Mouse (Mus musculus) hindbrain, embryonic 16.5 days (tissue): Measurements from ENCODE around the gene Ell. TPM values are rescaled to one million over a fixed set of nuclear protein-coding genes. Genes with fewer than 3 reads are reported as not detected.
A peak's percentile ranks its signal among the peaks of the same experiment; 100 is the strongest.

Experiments used
- ATAC-seq: fragments of 200-750 bp; cut with Nextera tagmentation; 2 replicates; pipeline ENCODE4 v1.8.0; 2017; ENCODE audit warnings: moderate TSS enrichment, moderate library complexity
- H3K27ac ChIP-seq: fragments of 300-500 bp; sonication (generic); 2 replicates; pipeline ENCODE4 v1.5.1; 2014; ENCODE audit warnings: low read depth, mild to moderate bottlenecking, control low read depth, low read length, moderate library complexity
- H3K27me3 ChIP-seq: fragments of 300-500 bp; sonication (generic); replicated peaks from 2 replicates; pipeline ENCODE4 v1.6.1; 2014; ENCODE audit warnings: low read length; ENCODE audit not compliant: control insufficient read depth, insufficient read depth
- H3K36me3 ChIP-seq: fragments of 300-500 bp; sonication (generic); 2 replicates; pipeline ENCODE4 v1.6.1; 2014; ENCODE audit warnings: mild to moderate bottlenecking, low read length, moderate library complexity, mixed read lengths; ENCODE audit not compliant: control insufficient read depth, insufficient read depth
- H3K4me1 ChIP-seq: fragments of 300-500 bp; sonication (generic); 2 replicates; pipeline ENCODE4 v1.6.1; 2014; ENCODE audit warnings: low read depth, low read length; ENCODE audit not compliant: control insufficient read depth, insufficient read depth
- H3K4me2 ChIP-seq: fragments of 300-500 bp; sonication (generic); 2 replicates; pipeline ENCODE4 v1.6.1; 2014; ENCODE audit warnings: mild to moderate bottlenecking, low read length, control low read depth, moderate library complexity
- H3K4me3 ChIP-seq: fragments of 300-500 bp; sonication (generic); 2 replicates; pipeline ENCODE4 v1.5.1; 2014; ENCODE audit warnings: mild to moderate bottlenecking, low read length, control low read depth, moderate library complexity
- H3K9ac ChIP-seq: fragments of 300-500 bp; sonication (generic); 2 replicates; pipeline ENCODE4 v1.6.1; 2014; ENCODE audit warnings: low read depth, mild to moderate bottlenecking, control low read depth, low read length, moderate library complexity
- H3K9me3 ChIP-seq: fragments of 300-500 bp; sonication (generic); 2 replicates; pipeline ENCODE4 v1.6.1; 2014; ENCODE audit warnings: mild to moderate bottlenecking, low read length, moderate library complexity; ENCODE audit not compliant: control insufficient read depth
- WGBS: fragments of 180-500 bp; shearing (Covaris S2); extraction: QIAGEN DNeasy Blood & Tissue Kit; methylation state at CpG from one replicate; pipeline ENCODE4 v1.1.7; 2014; 5-methylcytosine and 5-hydroxymethylcytosine counted together
- polyA plus RNA-seq: library from polyadenylated mRNA; unstranded; fragments of >200 nt; fragmentation: Nextera tagmentation; extraction: Ambion mirVana; gene quantifications from 2 replicates; pipeline ENCODE4 v1.2.1, GENCODE M21; 2015

Ell gene
- polyA plus RNA-seq, 1 experiment from 2014 or later, result 14.9 TPM

DNA sequence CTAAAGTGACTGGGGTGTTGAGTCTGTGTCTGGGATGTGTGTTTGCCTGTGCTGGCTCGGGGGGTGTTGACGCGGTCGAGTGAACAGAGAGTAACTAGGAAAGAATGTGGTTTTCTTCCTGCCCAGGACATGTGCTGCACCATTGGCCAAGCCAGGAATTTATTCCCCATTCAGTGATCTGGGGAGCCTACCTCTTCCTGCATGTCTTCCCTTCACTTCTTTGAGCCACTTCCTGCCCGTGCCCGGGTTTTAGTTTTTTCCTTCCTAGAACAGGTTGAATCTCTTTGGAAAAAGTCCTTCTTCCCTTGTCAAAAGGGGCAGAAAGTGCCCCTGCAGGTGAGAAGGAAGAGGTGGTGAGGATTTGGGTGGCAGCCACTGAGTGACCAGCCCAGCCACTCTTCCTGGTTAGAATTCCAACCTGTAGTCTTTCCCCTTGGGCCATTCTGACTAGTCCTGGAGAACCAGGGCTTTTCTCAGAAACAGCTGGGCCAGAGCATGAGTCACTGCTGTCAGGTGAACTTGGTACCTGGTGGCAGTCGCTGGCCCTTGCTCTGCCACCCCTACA lies 1.3 kb downstream of the Ell start:
- peak overlapping the region; percentile 86 for H3K4me3 ChIP-seq
- peaks cover 25% of the 10 kb centered on the region for H3K4me1 ChIP-seq
- no peaks in the 10 kb centered on the region for H3K27me3 ChIP-seq
- peak overlapping the region; percentile 83 for H3K4me2 ChIP-seq
- H3K27ac ChIP-seq, result no peak overlapping the region
- ATAC-seq, result no peak
- H3K9ac ChIP-seq, result peak overlapping the region; percentile 93
- H3K36me3 ChIP-seq, result peaks cover 8% of the 10 kb centered on the region; the same call in 1 of the 2 replicates
- H3K9me3 ChIP-seq, result no peaks in the 10 kb centered on the region
- 47% methylated on average over 7 of the region's 7 CpGs for WGBS

- Histone ChIP-seq H3K4me2 (peak overlapping the region; percentile 83), H3K4me1 (peaks cover 25% of the 10 kb centered on the region), H3K4me3 (peak overlapping the region; percentile 86; the same call in 1 of the 2 replicates), H3K27ac (no peak overlapping the region), H3K9me3 (no peaks in the 10 kb centered on the region), H3K27me3 (no peaks in the 10 kb centered on the region), H3K36me3 (0 out of 2 replicates have a peak, but pooled peaks cover 4% of the 10 kb centered on the region), H3K9ac (no peak overlapping the region)
- 83% methylated on average over 5 of the region's 5 CpGs for WGBS
- ATAC-seq, result no peak
Observed at GRCm38 (mm10) chr8:70541081-70541480, 1.8 kb downstream of the Ell start.

GRCm38 (mm10) chr8:70544200-70544687 lies 5.0 kb downstream of the Ell start:
- no peak overlapping the region for H3K4me3 ChIP-seq
- no peak overlapping the region for H3K27ac ChIP-seq
- H3K4me2 ChIP-seq, result no peak overlapping the region
- no peak overlapping the region for H3K9ac ChIP-seq
- H3K9me3 ChIP-seq, result no peaks in the 10 kb centered on the region
- WGBS, result 66% methylated on average over 6 of the region's 6 CpGs
- no peaks in the 10 kb centered on the region for H3K27me3 ChIP-seq
- no peaks in the 10 kb centered on the region for H3K36me3 ChIP-seq
- no peak for ATAC-seq
- H3K4me1 ChIP-seq, result peaks cover 20% of the 10 kb centered on the region

DNA sequence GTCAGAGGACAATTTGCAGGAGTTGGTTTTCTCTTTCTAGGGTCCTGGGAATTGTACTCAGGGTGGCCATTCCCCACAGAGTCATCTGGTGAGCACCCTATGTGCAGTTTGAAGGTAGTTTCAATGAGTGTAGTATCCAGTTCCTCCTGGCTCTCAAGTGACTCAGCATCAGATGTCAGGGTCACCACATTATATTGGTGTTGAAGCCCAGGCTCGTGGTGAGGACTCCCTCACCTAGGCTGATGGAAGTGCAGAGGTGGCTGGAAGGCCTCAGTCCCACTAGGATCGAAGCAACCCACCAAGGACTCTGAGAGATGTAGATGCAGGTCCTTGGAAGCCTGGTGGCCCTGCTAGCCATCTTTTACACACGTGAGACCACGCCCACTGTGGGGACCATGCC lies 7.2 kb downstream of the Ell start:
- ATAC-seq, result no peak
- Histone ChIP-seq H3K27me3 (no peaks in the 10 kb centered on the region), H3K36me3 (no peaks in the 10 kb centered on the region), H3K9me3 (no peaks in the 10 kb centered on the region), H3K9ac (no peak overlapping the region), H3K4me2 (no peak overlapping the region), H3K4me3 (no peak overlapping the region), H3K4me1 (peaks cover 5% of the 10 kb centered on the region), H3K27ac (no peak overlapping the region)
- 88% methylated on average over 4 of the region's 4 CpGs for WGBS

DNA sequence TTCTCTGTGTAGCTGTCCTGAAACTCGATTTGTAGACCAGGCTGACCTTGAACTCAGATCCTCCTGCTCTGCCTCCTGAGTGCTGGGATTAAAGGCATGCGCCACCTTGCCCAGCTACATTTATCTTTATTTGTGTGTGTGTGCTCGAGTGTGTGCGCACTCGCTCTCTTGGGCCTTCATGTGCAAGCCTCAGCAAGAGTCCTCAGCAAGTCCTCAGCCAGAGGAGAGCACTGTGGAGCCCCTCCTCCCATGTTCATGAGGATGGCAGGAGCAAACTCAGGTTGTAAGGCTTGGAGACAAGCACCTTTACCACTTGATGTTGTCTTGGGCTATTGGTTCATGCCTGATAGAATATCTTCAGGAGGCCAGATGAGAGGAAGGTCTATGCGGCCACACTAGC lies 8.5 kb downstream of the Ell start:
- no peaks in the 10 kb centered on the region for H3K36me3 ChIP-seq
- no peaks in the 10 kb centered on the region for H3K9me3 ChIP-seq
- H3K27ac ChIP-seq, result no peak overlapping the region
- H3K9ac ChIP-seq, result no peak overlapping the region
- no peaks in the 10 kb centered on the region for H3K27me3 ChIP-seq
- peaks cover 2% of the 10 kb centered on the region for H3K4me1 ChIP-seq
- 90% methylated on average over 6 of the region's 6 CpGs for WGBS
- ATAC-seq, result no peak
- no peak overlapping the region for H3K4me3 ChIP-seq
- no peak overlapping the region for H3K4me2 ChIP-seq

DNA sequence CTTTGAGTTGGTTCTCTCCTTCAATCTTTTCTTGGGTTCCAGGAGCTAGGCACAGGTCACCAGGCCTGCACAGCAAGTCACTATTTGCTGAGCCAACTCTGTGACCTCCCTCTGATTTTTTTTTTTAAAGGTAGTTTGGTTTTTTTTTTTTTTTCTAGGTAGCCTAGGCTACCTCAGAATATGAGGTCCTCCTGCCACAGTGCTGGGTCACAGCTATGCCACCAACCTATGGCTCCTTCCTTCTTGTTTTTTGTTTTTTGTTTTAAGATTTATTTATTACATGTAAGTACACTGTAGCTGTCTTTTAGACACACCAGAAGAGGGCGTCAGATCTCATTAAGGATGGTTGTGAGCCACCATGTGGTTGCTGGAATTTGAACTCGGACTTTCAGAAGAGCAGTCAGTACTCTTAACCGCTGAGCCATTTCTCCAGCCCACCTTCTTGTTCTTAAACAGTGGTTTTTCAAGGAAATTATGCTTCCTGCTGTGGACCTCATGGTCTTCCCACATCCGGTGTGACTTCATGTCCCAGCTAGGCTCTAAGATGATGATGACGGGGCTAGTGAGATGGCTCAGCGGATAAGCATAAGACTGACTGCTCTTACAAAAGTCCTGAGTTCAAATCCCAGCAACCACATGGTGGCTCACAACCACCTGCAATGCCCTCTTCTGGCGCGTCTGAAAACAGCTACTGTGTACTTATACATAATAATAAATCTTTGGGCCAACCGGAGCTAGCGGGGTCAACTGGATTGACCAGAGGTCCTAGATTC lies 10.3 kb downstream of the Ell start:
- no peaks in the 10 kb centered on the region for H3K36me3 ChIP-seq
- no peak overlapping the region for H3K9ac ChIP-seq
- no peak overlapping the region for H3K27ac ChIP-seq
- no peaks in the 10 kb centered on the region for H3K27me3 ChIP-seq
- H3K9me3 ChIP-seq, result no peaks in the 10 kb centered on the region
- 94% methylated on average over 10 of the region's 10 CpGs for WGBS
- H3K4me1 ChIP-seq, result peaks cover 13% of the 10 kb centered on the region
- no peak for ATAC-seq
- H3K4me2 ChIP-seq, result no peak overlapping the region
- no peak overlapping the region for H3K4me3 ChIP-seq

- Histone ChIP-seq H3K4me1 (peaks cover 13% of the 10 kb centered on the region), H3K36me3 (no peaks in the 10 kb centered on the region), H3K27ac (no peak overlapping the region), H3K4me3 (no peak overlapping the region), H3K9me3 (no peaks in the 10 kb centered on the region), H3K4me2 (no peak overlapping the region), H3K9ac (no peak overlapping the region), H3K27me3 (no peaks in the 10 kb centered on the region)
- no peak for ATAC-seq
- 87% methylated on average over 3 of the region's 3 CpGs for WGBS
Observed at GRCm38 (mm10) chr8:70551558-70552161, 12.4 kb downstream of the Ell start.

GRCm38 (mm10) chr8:70552836-70553235 lies 13.6 kb downstream of the Ell start:
- Histone ChIP-seq H3K27ac (no peak overlapping the region), H3K4me1 (peaks cover 13% of the 10 kb centered on the region), H3K9ac (no peak overlapping the region), H3K27me3 (no peaks in the 10 kb centered on the region), H3K9me3 (no peaks in the 10 kb centered on the region), H3K36me3 (no peaks in the 10 kb centered on the region), H3K4me3 (no peak overlapping the region), H3K4me2 (no peak overlapping the region)
- ATAC-seq, result no peak
- WGBS, result 41% methylated on average over 1 of the region's 1 CpGs

GRCm38 (mm10) chr8:70553740-70554139 lies 14.5 kb downstream of the Ell start:
- Histone ChIP-seq H3K9ac (no peak overlapping the region), H3K4me3 (no peak overlapping the region), H3K27me3 (no peaks in the 10 kb centered on the region), H3K27ac (peak overlapping the region; percentile 26; the same call in 1 of the 2 replicates), H3K4me1 (peaks cover 13% of the 10 kb centered on the region), H3K36me3 (no peaks in the 10 kb centered on the region), H3K9me3 (no peaks in the 10 kb centered on the region), H3K4me2 (no peak overlapping the region)
- ATAC-seq, result peak; percentile 44
